Mouse (Mus musculus): ENCODE data around the gene Agap1. TPM values are rescaled to one million over a fixed set of nuclear protein-coding genes. Genes with fewer than 3 reads are reported as not detected.

The Agap1 gene
- polyA plus RNA-seq, 1 experiment from 2014 or later, result 41.4 TPM

- Histone ChIP-seq H3K4me2 (replicated peaks; ENCODE audit: low read depth, low read length) (no peak overlapping the region), H3K9ac (ENCODE audit: low read depth, low read length) (no peak overlapping the region), H3K36me3 (ENCODE audit: control insufficient read depth, insufficient read depth, low read length) (no peaks in the 10 kb centered on the region), H3K9me3 (ENCODE audit: control insufficient read depth, low read length) (no peaks in the 10 kb centered on the region), H3K4me1 (replicated peaks; ENCODE audit: control insufficient read depth, insufficient read depth, low read length) (no peaks in the 10 kb centered on the region; the same call in 1 of the 2 replicates), H3K27me3 (ENCODE audit: control insufficient read depth, insufficient read depth, low read length) (no peaks in the 10 kb centered on the region), H3K27ac (ENCODE audit: low read depth, low read length) (no peak overlapping the region), H3K4me3 (ENCODE audit: low read depth, low read length) (no peak overlapping the region)
- WGBS, result 81% methylated on average over 8 of the region's 8 CpGs
- ATAC-seq (ENCODE audit: low FRiP score) (no peak), DNase-seq (ENCODE audit: low spot score) (no peak)
These were observed 28.5 kb upstream of the Agap1 start for GRCm38 (mm10) chr1:89426137-89426536.

- H3K27ac ChIP-seq (ENCODE audit: low read depth, low read length), result no peak overlapping the region
- H3K27me3 ChIP-seq (ENCODE audit: control insufficient read depth, insufficient read depth, low read length), result no peaks in the 10 kb centered on the region
- no peak overlapping the region for H3K9ac ChIP-seq (ENCODE audit: low read depth, low read length)
- no peak overlapping the region for H3K4me2 ChIP-seq (replicated peaks; ENCODE audit: low read depth, low read length)
- DNase-seq (ENCODE audit: low spot score), result no peak
- no peaks in the 10 kb centered on the region for H3K9me3 ChIP-seq (ENCODE audit: control insufficient read depth, low read length)
- H3K36me3 ChIP-seq (ENCODE audit: control insufficient read depth, insufficient read depth, low read length), result no peaks in the 10 kb centered on the region
- 88% methylated on average over 5 of the region's 5 CpGs for WGBS
- H3K4me1 ChIP-seq (replicated peaks; ENCODE audit: control insufficient read depth, insufficient read depth, low read length), result no peaks in the 10 kb centered on the region; the same call in 1 of the 2 replicates
- ATAC-seq (ENCODE audit: low FRiP score), result no peak
- no peak overlapping the region for H3K4me3 ChIP-seq (ENCODE audit: low read depth, low read length)
These were observed 25.9 kb upstream of the Agap1 start for GRCm38 (mm10) chr1:89428671-89429070.

GRCm38 (mm10) chr1:89429946-89430640 lies 24.5 kb upstream of the Agap1 start:
- WGBS, result 53% methylated on average over 11 of the region's 11 CpGs
- Histone ChIP-seq H3K9me3 (ENCODE audit: control insufficient read depth, low read length) (no peaks in the 10 kb centered on the region), H3K36me3 (ENCODE audit: control insufficient read depth, insufficient read depth, low read length) (no peaks in the 10 kb centered on the region), H3K27ac (ENCODE audit: low read depth, low read length) (no peak overlapping the region), H3K4me3 (ENCODE audit: low read depth, low read length) (no peak overlapping the region), H3K4me1 (replicated peaks; ENCODE audit: control insufficient read depth, insufficient read depth, low read length) (no peaks in the 10 kb centered on the region; the same call in 1 of the 2 replicates), H3K27me3 (ENCODE audit: control insufficient read depth, insufficient read depth, low read length) (no peaks in the 10 kb centered on the region), H3K9ac (ENCODE audit: low read depth, low read length) (no peak overlapping the region), H3K4me2 (replicated peaks; ENCODE audit: low read depth, low read length) (no peak overlapping the region)
- ATAC-seq (ENCODE audit: low FRiP score) (no peak), DNase-seq (ENCODE audit: low spot score) (peak; percentile 16)

- ATAC-seq (ENCODE audit: low FRiP score) (no peak), DNase-seq (ENCODE audit: low spot score) (no peak)
- Histone ChIP-seq H3K4me2 (replicated peaks; ENCODE audit: low read depth, low read length) (no peak overlapping the region), H3K9ac (ENCODE audit: low read depth, low read length) (no peak overlapping the region), H3K4me1 (replicated peaks; ENCODE audit: control insufficient read depth, insufficient read depth, low read length) (peaks cover 5% of the 10 kb centered on the region; the same call in 1 of the 2 replicates), H3K9me3 (ENCODE audit: control insufficient read depth, low read length) (no peaks in the 10 kb centered on the region), H3K27me3 (ENCODE audit: control insufficient read depth, insufficient read depth, low read length) (no peaks in the 10 kb centered on the region), H3K4me3 (ENCODE audit: low read depth, low read length) (no peak overlapping the region), H3K36me3 (ENCODE audit: control insufficient read depth, insufficient read depth, low read length) (no peaks in the 10 kb centered on the region), H3K27ac (ENCODE audit: low read depth, low read length) (no peak overlapping the region)
- WGBS, result 79% methylated on average over 6 of the region's 6 CpGs
These were observed 15.3 kb upstream of the Agap1 start for GRCm38 (mm10) chr1:89439351-89439750.

- DNase-seq (ENCODE audit: low spot score), result no peak
- H3K9ac ChIP-seq (ENCODE audit: low read depth, low read length), result no peak overlapping the region
- ATAC-seq (ENCODE audit: low FRiP score), result peak; percentile 40; the same call in 1 of the 2 replicates
- no peaks in the 10 kb centered on the region for H3K9me3 ChIP-seq (ENCODE audit: control insufficient read depth, low read length)
- no peak overlapping the region for H3K4me2 ChIP-seq (replicated peaks; ENCODE audit: low read depth, low read length)
- 11% methylated on average over 5 of the region's 5 CpGs for WGBS
- no peak overlapping the region for H3K4me3 ChIP-seq (ENCODE audit: low read depth, low read length)
- H3K4me1 ChIP-seq (replicated peaks; ENCODE audit: control insufficient read depth, insufficient read depth, low read length), result peaks cover 5% of the 10 kb centered on the region; the same call in 1 of the 2 replicates
- H3K27me3 ChIP-seq (ENCODE audit: control insufficient read depth, insufficient read depth, low read length), result no peaks in the 10 kb centered on the region
- peak overlapping the region; percentile 6; the same call in 1 of the 2 replicates for H3K27ac ChIP-seq (ENCODE audit: low read depth, low read length)
- no peaks in the 10 kb centered on the region for H3K36me3 ChIP-seq (ENCODE audit: control insufficient read depth, insufficient read depth, low read length)
These were observed 13.2 kb upstream of the Agap1 start for GRCm38 (mm10) chr1:89441236-89441897.

GRCm38 (mm10) chr1:89443512-89443911 lies 11.1 kb upstream of the Agap1 start:
- Histone ChIP-seq H3K36me3 (ENCODE audit: control insufficient read depth, insufficient read depth, low read length) (no peaks in the 10 kb centered on the region), H3K4me1 (replicated peaks; ENCODE audit: control insufficient read depth, insufficient read depth, low read length) (peaks cover 5% of the 10 kb centered on the region; the same call in 1 of the 2 replicates), H3K27ac (ENCODE audit: low read depth, low read length) (0 out of 2 replicates have a peak overlapping the region, but pooled peaks have one; percentile 3), H3K9me3 (ENCODE audit: control insufficient read depth, low read length) (no peaks in the 10 kb centered on the region), H3K9ac (ENCODE audit: low read depth, low read length) (no peak overlapping the region), H3K4me2 (replicated peaks; ENCODE audit: low read depth, low read length) (no peak overlapping the region), H3K27me3 (ENCODE audit: control insufficient read depth, insufficient read depth, low read length) (no peaks in the 10 kb centered on the region), H3K4me3 (ENCODE audit: low read depth, low read length) (no peak overlapping the region)
- 62% methylated on average over 9 of the region's 9 CpGs for WGBS
- ATAC-seq (ENCODE audit: low FRiP score) (no peak), DNase-seq (ENCODE audit: low spot score) (no peak)

GRCm38 (mm10) chr1:89444014-89444413 lies 10.6 kb upstream of the Agap1 start:
- WGBS, result 35% methylated on average over 3 of the region's 3 CpGs

GRCm38 (mm10) chr1:89450139-89450538 lies 4.5 kb upstream of the Agap1 start:
- Histone ChIP-seq H3K27ac (ENCODE audit: low read depth, low read length) (no peak overlapping the region), H3K4me1 (replicated peaks; ENCODE audit: control insufficient read depth, insufficient read depth, low read length) (no peaks in the 10 kb centered on the region; the same call in 1 of the 2 replicates), H3K9ac (ENCODE audit: low read depth, low read length) (no peak overlapping the region), H3K9me3 (ENCODE audit: control insufficient read depth, low read length) (no peaks in the 10 kb centered on the region), H3K27me3 (ENCODE audit: control insufficient read depth, insufficient read depth, low read length) (no peaks in the 10 kb centered on the region), H3K4me2 (replicated peaks; ENCODE audit: low read depth, low read length) (no peak overlapping the region), H3K36me3 (ENCODE audit: control insufficient read depth, insufficient read depth, low read length) (no peaks in the 10 kb centered on the region), H3K4me3 (ENCODE audit: low read depth, low read length) (no peak overlapping the region)
- ATAC-seq (ENCODE audit: low FRiP score) (no peak), DNase-seq (ENCODE audit: low spot score) (no peak)
- 80% methylated on average over 7 of the region's 7 CpGs for WGBS

More at GRCm38 (mm10) chr1:89444014-89444413, 10.6 kb upstream of the Agap1 start:
- DNase-seq (ENCODE audit: low spot score), result peak; percentile 46
- H3K4me3 ChIP-seq (ENCODE audit: low read depth, low read length), result no peak overlapping the region
- no peaks in the 10 kb centered on the region for H3K36me3 ChIP-seq (ENCODE audit: control insufficient read depth, insufficient read depth, low read length)
- H3K4me2 ChIP-seq (replicated peaks; ENCODE audit: low read depth, low read length), result no peak overlapping the region
- H3K27me3 ChIP-seq (ENCODE audit: control insufficient read depth, insufficient read depth, low read length), result no peaks in the 10 kb centered on the region
- H3K9ac ChIP-seq (ENCODE audit: low read depth, low read length), result no peak overlapping the region
- H3K27ac ChIP-seq (ENCODE audit: low read depth, low read length), result 0 out of 2 replicates have a peak overlapping the region, but pooled peaks have one; percentile 3
- peaks cover 5% of the 10 kb centered on the region; the same call in 1 of the 2 replicates for H3K4me1 ChIP-seq (replicated peaks; ENCODE audit: control insufficient read depth, insufficient read depth, low read length)
- H3K9me3 ChIP-seq (ENCODE audit: control insufficient read depth, low read length), result no peaks in the 10 kb centered on the region
- no peak; the same call in 1 of the 2 replicates for ATAC-seq (ENCODE audit: low FRiP score)
